ENCODE assay signal across 8 mouse cellular contexts in genomic region chr2:44556861-44557592, GRCm38 (mm10).
DNase-seq lines count a peak whose midpoint lies in the region; ATAC-seq and TF ChIP-seq lines count a peak whose summit lies in the region.

No protein-coding gene starts in this region.

- no peaks in the 10 kb centered on the region for H3K4me1 ChIP-seq in intestine, postnatal 0 days (replicated peaks; ENCODE audit: control insufficient read depth, insufficient read depth, low read length)
- H3K4me1 ChIP-seq in limb, embryonic 13.5 days, result peaks cover 28% of the 10 kb centered on the region
- H3K4me1 ChIP-seq in neural tube, embryonic 11.5 days (ENCODE audit: control insufficient read depth, insufficient read depth, low read length), result peaks cover 3% of the 10 kb centered on the region

- H3K27ac ChIP-seq in intestine, postnatal 0 days (ENCODE audit: low read depth, low read length), result peak overlapping the region; percentile 68
- no peak overlapping the region for H3K27ac ChIP-seq in limb, embryonic 13.5 days
- H3K27ac ChIP-seq in neural tube, embryonic 11.5 days (ENCODE audit: low read depth, low read length), result no peak overlapping the region

- no peak for TF ChIP-seq CTCF in intestine, postnatal 0 days (IDR thresholded peaks at IDR 0.05; ENCODE audit: low read depth)

- H3K36me3 ChIP-seq in intestine, postnatal 0 days (ENCODE audit: control insufficient read depth, insufficient read depth), result no peaks in the 10 kb centered on the region
- no peaks in the 10 kb centered on the region for H3K36me3 ChIP-seq in limb, embryonic 13.5 days
- no peaks in the 10 kb centered on the region for H3K36me3 ChIP-seq in neural tube, embryonic 11.5 days (ENCODE audit: control insufficient read depth, insufficient read depth, low read length)

- peak overlapping the region; percentile 37 for H3K4me3 ChIP-seq in intestine, postnatal 0 days (ENCODE audit: low read depth, low read length)
- peak overlapping the region; percentile 52 for H3K4me3 ChIP-seq in limb, embryonic 13.5 days
- H3K4me3 ChIP-seq in neural tube, embryonic 11.5 days (ENCODE audit: low read depth, low read length), result peak overlapping the region; percentile 46

- H3K27me3 ChIP-seq in intestine, postnatal 0 days (replicated peaks; ENCODE audit: control insufficient read depth, insufficient read depth, low read length), result no peaks in the 10 kb centered on the region
- peaks cover 10% of the 10 kb centered on the region; the same call in 1 of the 2 replicates for H3K27me3 ChIP-seq in limb, embryonic 13.5 days
- H3K27me3 ChIP-seq in neural tube, embryonic 11.5 days (ENCODE audit: control insufficient read depth, insufficient read depth, low read length), result no peaks in the 10 kb centered on the region

- no peaks in the 10 kb centered on the region for H3K9me3 ChIP-seq in intestine, postnatal 0 days (ENCODE audit: control insufficient read depth)
- H3K9me3 ChIP-seq in limb, embryonic 13.5 days, result no peaks in the 10 kb centered on the region
- H3K9me3 ChIP-seq in neural tube, embryonic 11.5 days (ENCODE audit: control insufficient read depth, low read length), result no peaks in the 10 kb centered on the region

- no peak for ATAC-seq in intestine, postnatal 0 days
- peak; percentile 71 for ATAC-seq in limb, embryonic 13.5 days (ENCODE audit: low FRiP score, low read depth)
- ATAC-seq in neural tube, embryonic 11.5 days (ENCODE audit: insufficient read depth, low FRiP score, low TSS enrichment), result peak; percentile 82

- WGBS in intestine, postnatal 0 days, result 3% methylated on average over 42 of the region's 42 CpGs
- under 1% methylated on average over 42 of the region's 42 CpGs for WGBS in limb, embryonic 13.5 days
- WGBS in neural tube, embryonic 11.5 days, result 1% methylated on average over 42 of the region's 42 CpGs

- peak overlapping the region; percentile 34; the same call in 1 of the 2 replicates for H3K9ac ChIP-seq in intestine, postnatal 0 days (ENCODE audit: low read depth, low read length)
- H3K9ac ChIP-seq in limb, embryonic 13.5 days, result peak overlapping the region; percentile 73
- H3K9ac ChIP-seq in neural tube, embryonic 11.5 days (ENCODE audit: low read length), result peak overlapping the region; percentile 70

- DNase-seq in ovary, postnatal 36 days (ENCODE audit: low spot score), result peak; percentile 54
- DNase-seq in ovary, postnatal 14 days (ENCODE audit: low spot score), result no peak
- peak; percentile 65 for DNase-seq in embryo, embryonic 10.5 days (ENCODE audit: low spot score)
- DNase-seq in gastrocnemius, postnatal 4 days (ENCODE audit: low spot score in 2 of 2), result peak; percentile 41 to 54
- peak; percentile 65 for DNase-seq in neural tube, embryonic 11.5 days (ENCODE audit: low spot score)
- DNase-seq in thymus, adult 18-20 months, result no peak

- peak overlapping the region; percentile 65 for H3K4me2 ChIP-seq in intestine, postnatal 0 days (replicated peaks; ENCODE audit: low read depth)
- H3K4me2 ChIP-seq in limb, embryonic 13.5 days (replicated peaks), result peak overlapping the region; percentile 84
- peak overlapping the region; percentile 93 for H3K4me2 ChIP-seq in neural tube, embryonic 11.5 days (ENCODE audit: low read depth)

Comparison
In these comparisons a context has a peak if more than half of its experiments do, and no peak if none do; other contexts are left out.
1. DNase-seq: peak in ovary, postnatal 36 days (single experiment), embryo, embryonic 10.5 days (single experiment), gastrocnemius, postnatal 4 days (2 of 2) and neural tube, embryonic 11.5 days (single experiment); none in ovary, postnatal 14 days (single experiment) and thymus, adult 18-20 months (0 of 2).
2. Peak in every context shown above with its lines, with median percentiles within 50 percentile points of each other: H3K4me2 ChIP-seq, H3K4me3 ChIP-seq and H3K9ac ChIP-seq.